Mouse (Mus musculus): ENCODE results near the gene Rad51.

Gene Rad51

GRCm38 (mm10) chr2:119112438-119113112 is at the start of gene Rad51:
Rad51 (plus strand) TSS chr2:119112793.
- CTCF ChIA-PET, result no interaction called here

DNA sequence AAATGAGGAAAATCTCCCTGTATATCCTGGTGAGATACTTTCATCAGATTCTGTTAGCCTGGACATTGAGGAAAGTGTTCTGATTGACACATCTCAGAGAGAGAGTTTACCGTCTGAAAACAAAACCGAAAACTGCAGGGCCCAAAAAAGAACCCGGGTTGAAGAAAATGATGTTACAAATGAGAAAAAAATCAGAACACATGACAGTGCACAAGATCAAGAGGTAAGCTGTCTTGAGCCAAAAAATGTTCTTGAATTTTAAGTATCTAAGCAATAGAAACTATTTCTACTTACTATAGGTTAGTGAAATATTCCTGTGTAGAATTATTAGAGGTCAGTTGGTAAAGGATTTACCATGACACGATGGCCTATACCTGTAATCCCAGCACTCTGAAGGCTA is 40.2 kb upstream of the Rad51 start:
- CTCF ChIA-PET, result no interaction called here

DNA sequence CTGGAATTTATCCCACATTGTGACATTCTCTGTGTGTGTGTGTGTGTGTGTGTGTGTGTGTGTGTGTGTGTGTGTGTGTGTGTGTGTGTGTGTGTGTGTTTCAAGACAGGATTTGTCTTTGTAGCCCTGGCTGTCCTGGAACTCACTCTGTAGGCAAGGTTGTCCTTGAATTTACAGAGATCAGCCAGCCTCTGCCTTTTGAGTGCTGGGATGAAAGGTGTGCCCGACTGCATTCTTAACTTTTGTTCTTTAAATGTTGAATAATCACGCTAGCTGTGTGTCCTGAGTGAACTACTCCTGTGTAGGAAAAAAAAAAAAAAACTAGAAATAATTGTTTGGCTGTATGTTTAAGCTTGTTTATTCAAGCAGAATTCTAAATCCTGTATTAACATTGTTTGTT is 26.4 kb upstream of the Rad51 start:
- CTCF ChIA-PET, result no interaction called here

DNA sequence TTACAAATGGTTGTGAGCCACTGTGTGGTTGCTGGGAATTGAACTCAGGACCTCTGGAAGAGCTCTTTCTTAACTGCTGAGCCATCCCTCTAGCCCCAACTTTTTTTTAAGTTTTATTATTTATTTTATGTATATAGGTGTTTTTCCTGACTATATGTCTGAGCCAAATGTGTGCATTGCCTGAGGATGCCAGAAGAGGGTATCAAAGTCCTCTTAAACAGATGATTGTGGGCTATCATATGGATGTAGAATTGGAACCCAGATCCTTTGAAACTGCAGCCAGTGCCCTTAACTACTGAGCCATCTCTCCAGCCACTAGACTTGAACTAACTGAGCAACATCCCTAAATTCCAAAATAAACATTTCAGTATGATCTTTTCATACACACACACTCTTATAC is 11.0 kb upstream of the Rad51 start:
- CTCF ChIA-PET, result no interaction called here

DNA sequence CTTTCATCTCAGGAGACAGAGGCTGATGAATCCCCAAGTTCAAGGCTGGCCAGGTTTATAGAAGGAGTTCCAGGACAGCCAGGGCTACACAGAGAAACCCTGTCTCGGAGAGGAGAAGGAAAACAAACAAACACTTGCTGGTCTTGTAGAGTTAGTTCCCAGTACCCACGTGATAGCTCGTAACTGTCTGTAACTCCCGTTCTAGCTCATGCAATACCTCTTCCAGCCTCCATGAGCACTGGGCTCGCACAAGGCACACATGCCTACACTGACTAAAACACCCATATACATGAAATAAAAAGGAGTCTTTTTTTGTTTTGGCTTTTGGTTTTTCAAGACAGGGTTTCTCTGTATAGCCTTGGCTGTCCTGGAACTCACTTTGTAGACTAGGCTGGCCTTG is 6.0 kb upstream of the Rad51 start:
- CTCF ChIA-PET, result no interaction called here

DNA sequence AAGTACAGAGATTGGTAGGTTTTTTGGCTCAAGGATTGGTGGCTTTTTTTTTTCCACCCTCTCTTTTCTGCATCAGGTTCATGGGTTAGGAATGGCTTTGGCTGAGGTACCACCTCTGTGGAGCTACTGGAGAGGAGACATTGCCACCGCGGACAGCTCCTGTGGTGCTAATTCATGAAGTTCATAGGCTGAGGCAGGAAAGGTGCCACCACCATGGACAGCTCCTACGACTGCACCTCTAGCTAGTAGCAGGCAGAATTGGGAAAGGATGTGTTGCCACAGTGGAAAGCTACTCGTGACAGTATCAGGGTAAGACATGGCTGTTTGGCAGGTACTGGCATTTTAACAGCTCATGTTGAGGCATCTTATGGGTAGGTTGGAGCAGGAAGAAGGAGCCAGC is 4.0 kb upstream of the Rad51 start:
- CTCF ChIA-PET, result no interaction called here

DNA sequence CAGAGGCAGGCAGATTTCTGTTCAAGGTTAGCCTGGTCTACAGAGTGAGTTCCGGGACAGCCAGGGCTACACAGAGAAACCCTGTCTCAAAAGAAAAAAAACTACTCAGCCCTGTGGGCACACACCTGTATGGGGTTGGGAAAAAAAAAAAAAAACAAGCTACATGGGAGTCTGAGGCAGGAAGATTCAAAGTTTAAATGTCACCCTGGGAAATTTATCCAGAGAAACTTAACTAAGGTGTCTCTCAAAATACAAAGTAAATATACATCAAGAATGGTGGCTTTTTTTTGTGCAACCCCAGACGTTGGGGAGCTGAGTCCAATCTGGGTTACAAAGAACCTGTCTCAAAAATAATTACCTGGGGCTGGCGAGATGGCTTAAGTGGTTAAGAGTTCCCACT is 1.5 kb upstream of the Rad51 start:
- CTCF ChIA-PET, result interaction anchor here (0.6 kb wide), 1 partner anchor 77 kb away, joined by 4 read pairs; no protein-coding TSS in a partner anchor

DNA sequence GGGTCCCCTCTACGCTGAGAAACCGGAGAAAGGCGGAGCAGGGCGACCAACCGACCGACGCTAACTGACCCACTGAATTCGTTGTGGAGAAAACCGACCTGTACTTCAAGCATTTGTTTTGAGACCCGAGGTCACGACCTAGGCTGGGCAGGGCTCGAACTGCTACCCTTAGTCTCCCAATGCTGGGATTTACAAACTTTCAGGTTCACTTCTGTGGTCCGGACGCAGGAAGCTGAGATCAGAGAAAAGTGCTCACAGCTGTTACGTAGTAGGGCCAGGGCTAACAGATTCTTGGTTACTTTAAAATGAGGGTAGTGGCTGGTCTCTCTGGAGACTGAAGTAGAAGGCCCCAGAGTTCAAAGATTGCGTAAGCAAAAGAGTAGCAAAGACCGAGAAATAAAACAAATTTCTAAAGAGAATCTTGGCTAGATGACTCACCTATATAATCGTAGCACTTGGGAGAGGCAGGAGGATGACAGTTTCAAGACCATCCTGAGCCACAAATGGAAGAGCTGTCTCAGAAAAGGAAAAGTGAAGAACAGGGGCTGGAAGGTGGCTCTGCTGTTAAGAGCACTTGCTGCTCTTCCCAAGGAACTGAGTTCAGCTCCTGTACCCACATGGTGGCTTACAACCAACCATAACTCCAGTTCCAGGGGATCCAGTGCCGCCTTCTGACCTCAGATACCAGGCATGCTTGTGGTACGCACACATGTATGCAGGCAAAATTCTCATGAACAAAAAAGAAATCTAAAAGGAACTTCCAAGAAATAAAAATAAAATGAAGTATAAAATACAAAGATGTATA is 730 bp downstream of the Rad51 start:
- CTCF ChIA-PET, result interaction anchor here (0.5 kb wide), 1 partner anchor 1156 kb away, joined by 3 read pairs; no protein-coding TSS in a partner anchor

- CTCF ChIA-PET, result no interaction called here
Observed at GRCm38 (mm10) chr2:119136346-119136898, 23.8 kb downstream of the Rad51 start.

- CTCF ChIA-PET, result interaction anchor here (0.6 kb wide), 1 partner anchor 164 kb away, joined by 5 read pairs; no protein-coding TSS in a partner anchor
Observed at GRCm38 (mm10) chr2:119145199-119145598, 32.6 kb downstream of the Rad51 start.

- CTCF ChIA-PET, result interaction anchor here (0.8 kb wide), 1 partner anchor 9 kb away, joined by 13 read pairs; no protein-coding TSS in a partner anchor
Observed at GRCm38 (mm10) chr2:119146435-119146834, 33.8 kb downstream of the Rad51 start.

DNA sequence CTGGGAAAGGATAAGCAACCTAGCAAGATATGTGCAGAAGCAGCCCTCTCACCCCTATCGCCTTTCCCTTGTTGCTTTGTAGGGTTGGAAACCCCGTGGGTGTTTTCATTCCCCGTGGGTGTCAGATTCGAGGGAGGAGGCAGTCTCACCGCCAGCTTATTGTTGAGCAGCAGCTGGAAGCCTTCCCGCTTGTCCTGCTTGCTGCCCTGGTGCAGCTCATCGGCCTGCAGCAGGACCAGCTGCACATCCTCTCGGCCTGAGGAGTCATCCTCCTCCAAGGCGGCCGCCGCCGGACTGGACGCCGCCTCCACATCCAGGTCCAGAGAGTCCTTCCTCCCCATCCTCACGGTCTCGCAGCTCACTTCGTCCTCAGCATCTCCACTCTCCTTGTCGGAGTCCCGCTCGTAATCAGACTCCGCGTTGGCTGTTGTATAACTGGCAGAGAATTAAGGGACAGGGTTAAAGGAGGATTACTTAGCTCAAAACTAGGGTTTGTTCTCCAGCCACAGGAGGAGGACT is 34.6 kb downstream of the Rad51 start:
- CTCF ChIA-PET, result interaction anchor here (0.8 kb wide), 1 partner anchor 9 kb away, joined by 13 read pairs; no protein-coding TSS in a partner anchor

GRCm38 (mm10) chr2:119147775-119148174 is 35.2 kb downstream of the Rad51 start:
- CTCF ChIA-PET, result interaction anchor here (0.6 kb wide), 1 partner anchor 43 kb away, joined by 4 read pairs; no protein-coding TSS in a partner anchor

GRCm38 (mm10) chr2:119152255-119152654 is 39.7 kb downstream of the Rad51 start:
- CTCF ChIA-PET, result interaction anchor here (0.5 to 0.6 kb wide), 2 partner anchors 11 to 172 kb away, joined by 3 to 4 read pairs; no protein-coding TSS in a partner anchor

DNA sequence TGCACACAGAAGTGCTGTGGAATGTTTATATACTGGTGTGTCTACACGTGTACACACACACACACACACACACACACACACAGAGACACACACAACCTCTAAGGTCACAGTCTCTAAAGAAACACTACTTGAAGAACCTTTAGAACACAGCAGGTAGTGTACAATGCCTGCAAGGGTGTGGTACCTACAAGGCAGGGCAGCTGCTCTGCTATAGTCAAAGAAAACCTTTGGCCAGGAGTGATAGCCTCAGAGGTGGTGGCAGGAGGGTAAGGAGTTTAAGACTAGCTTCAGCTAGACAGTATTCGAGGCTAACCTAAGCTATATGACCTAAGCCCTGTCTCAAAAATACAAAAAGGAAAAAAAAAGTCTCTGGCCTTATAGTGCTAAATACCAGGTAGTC is 42.1 kb downstream of the Rad51 start:
- CTCF ChIA-PET, result interaction anchor here (0.6 kb wide), 1 partner anchor 165 kb away, joined by 3 read pairs; no protein-coding TSS in a partner anchor

DNA sequence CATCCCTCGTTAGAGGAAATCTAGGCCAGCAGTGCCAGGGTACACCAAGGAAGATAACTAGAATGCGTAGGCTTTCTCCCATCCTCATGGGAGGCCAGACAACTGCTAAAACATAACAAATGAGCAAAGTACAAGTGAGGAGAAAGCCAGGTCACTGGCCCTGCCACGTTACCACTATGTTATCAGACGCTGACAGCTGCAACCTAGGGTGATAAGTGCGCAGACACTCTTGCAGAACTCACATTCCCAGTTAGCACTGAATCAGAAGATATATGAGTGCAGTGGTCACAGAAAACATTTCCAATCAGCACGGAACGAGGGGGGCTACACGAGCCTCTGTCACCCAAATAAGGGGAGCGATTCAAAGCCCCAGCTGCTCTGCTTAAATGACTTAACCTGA is 42.8 kb downstream of the Rad51 start:
- CTCF ChIA-PET, result interaction anchor here (0.8 kb wide), 1 partner anchor 8 kb away, joined by 13 read pairs; no protein-coding TSS in a partner anchor

- CTCF ChIA-PET, result interaction anchor here (0.8 kb wide), 1 partner anchor 9 kb away, joined by 13 read pairs; no protein-coding TSS in a partner anchor
Observed at GRCm38 (mm10) chr2:119156081-119156680, 43.6 kb downstream of the Rad51 start.

GRCm38 (mm10) chr2:119156681-119157572 is 44.3 kb downstream of the Rad51 start, which contains the start of gene Rmdn3:
Rmdn3 (minus strand) TSS chr2:119157034.
- CTCF ChIA-PET, result interaction anchor here (1.1 kb wide), 1 partner anchor 32 kb away, joined by 3 read pairs; no protein-coding TSS in a partner anchor

- CTCF ChIA-PET, result interaction anchor here (0.7 to 1.1 kb wide), 2 partner anchors 13 to 31 kb away, joined by 3 read pairs; no protein-coding TSS in a partner anchor
Observed at GRCm38 (mm10) chr2:119157836-119158235, 45.2 kb downstream of the Rad51 start.

- CTCF ChIA-PET, result no interaction called here
Observed at GRCm38 (mm10) chr2:119161247-119161646, 48.7 kb downstream of the Rad51 start.
